Mouse (Mus musculus) thymus, postnatal 25 days (tissue): Measurements from ENCODE around the gene 4930426L09Rik.

Source experiments
- DNase-seq: peaks from one replicate; pipeline ENCODE4 v3.0.0; 2022

4930426L09Rik gene

DNA sequence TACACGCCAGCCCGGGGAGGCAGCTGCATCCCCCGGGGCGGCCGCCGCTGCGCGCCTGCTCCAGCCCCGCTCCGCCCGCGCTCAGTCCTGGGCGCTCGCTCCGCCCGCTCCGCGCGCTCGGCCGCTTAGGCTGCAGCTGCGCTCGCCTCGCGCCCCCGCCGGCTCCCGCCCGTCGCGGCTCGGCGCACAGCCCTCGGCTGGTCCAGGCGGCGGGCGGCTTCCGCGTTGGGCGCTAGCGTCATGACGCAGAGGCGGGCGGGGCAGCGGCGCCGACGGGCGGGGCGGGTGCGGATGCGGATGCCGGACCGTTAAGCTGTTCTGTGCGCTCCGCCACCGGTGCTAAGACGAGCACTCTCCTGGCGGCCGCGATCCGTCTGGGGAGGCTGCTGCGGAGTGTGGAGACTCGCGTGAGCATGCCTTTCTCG is at the start of gene 4930426L09Rik, which contains the start of gene Pip4k2a:
Gene 4930426L09Rik (plus strand): TSS at position 290 of the 425 bp plus-strand sequence.
Gene Pip4k2a (minus strand): TSS at position 73 of the 425 bp plus-strand sequence.
- peak; percentile 98 for DNase-seq

DNA sequence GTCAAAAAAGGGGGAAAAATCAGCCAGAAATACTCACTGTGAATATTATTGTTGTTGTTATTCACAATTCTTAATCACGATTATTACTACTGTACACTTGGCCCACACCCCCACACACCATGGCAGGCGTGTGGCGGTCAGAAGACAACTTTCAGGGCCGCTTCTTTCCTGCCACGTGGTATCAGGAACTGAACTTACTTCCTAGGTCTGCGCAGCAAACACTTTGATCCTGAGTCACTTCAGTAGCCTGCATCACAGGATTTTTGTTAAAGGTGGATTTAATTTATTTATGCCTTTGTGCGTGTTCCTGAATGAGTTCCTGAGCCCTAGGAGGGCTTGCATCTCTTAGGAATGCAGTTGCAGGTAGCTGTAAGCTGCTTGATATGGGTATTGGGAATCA is 49.4 kb upstream of the 4930426L09Rik start:
- no peak for DNase-seq

DNA sequence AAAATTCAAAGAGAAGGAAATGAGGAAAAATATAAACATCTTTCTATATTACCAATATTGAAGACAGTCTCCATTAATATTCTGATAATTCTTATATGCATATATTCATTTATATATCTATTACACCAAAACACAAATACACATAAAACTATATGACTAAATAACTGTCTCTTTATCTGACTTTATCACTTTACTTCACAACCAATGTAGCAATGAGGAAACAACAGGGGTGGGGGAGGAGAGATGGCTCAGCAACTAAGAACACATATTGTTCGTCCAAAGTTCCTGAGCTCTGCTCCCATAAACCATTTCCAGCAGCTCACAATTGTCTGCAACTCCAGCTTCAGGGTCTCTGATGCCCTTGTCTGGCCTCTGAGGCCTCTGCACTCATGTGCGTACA is 47.4 kb upstream of the 4930426L09Rik start:
- no peak for DNase-seq

DNA sequence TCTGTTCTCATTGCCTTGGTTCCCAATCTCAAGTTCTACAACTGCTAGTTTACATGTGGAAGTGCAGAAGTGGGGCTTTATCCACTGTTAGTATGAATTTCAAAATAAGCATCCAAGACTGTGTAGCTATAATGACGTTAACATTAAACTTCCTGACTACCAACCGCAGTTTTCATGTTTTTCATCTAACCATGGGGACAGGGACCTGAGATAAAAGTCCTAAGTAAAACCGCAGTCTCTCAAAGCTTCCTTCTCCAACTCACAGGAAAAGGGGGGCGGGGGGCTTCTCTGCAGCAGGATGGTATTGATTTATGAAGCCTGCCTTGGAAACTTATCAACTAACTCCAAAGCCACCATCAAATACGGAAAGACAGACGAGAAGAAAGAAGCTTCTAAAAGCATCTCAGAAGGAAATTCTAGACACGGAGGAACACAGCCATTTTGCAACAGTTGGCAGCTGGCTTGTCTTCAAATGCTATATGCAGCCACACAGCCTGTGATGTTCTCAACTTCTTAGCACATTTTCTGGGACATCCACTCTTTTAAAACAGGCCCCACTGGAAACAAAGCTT is 46.0 kb upstream of the 4930426L09Rik start:
- peak; percentile 57 for DNase-seq

DNA sequence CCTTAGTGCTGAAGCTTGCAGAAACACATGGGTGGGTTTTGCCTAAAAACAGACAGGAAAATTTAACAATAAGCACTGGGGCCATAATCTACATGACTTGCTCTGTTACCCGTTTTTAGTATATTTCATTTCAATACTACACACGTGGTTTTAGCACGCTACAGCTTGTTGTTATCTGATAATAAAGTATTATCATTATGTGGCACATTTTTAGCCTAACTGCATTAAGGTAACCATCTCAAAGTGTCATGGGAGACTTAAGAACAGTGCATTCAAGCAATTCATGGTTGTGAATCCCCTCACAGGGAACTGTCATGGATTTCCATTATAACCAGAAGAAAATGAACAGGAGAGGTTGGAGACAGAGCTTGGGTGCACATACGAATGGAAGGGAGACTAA is 43.7 kb upstream of the 4930426L09Rik start:
- DNase-seq = no peak

DNA sequence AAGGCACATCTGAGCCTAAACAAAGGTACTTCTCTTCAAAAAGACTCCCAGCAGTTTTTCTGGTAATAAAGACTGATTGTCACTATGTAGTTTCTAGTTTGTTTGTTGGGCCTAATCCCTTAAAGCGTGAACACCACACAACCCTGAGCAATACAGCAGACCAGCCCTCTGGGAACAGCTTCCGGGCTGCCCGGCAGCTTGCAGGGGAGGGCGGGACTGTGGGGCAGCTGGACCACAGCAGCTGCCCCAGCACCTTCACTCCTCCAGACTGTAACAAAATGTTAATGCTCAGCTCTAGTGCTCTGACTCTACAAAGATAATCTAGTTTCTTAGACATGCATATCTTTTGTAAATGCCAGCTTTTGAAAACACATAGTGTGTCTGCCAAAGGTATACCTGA is 43.1 kb upstream of the 4930426L09Rik start:
- DNase-seq = no peak

DNA sequence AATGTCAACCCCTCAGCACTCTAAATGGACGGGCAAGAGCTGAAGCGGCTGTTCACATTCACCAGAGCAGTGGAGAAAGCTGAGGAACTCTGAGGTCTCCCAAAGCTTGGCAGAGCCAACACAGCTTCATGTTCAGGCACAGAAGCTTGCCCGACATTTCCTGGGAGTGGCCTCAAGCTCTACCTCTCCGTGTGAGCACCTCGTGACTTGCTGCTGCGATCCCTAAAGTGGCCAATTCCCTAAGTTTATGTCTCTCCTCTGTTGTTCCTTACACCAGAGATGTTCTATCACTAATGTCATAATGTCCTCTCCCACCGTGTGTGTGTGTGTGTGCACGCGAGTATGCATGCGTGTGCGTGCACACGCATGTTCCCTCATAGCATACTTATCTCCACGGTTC is 42.5 kb upstream of the 4930426L09Rik start:
- DNase-seq = no peak

DNA sequence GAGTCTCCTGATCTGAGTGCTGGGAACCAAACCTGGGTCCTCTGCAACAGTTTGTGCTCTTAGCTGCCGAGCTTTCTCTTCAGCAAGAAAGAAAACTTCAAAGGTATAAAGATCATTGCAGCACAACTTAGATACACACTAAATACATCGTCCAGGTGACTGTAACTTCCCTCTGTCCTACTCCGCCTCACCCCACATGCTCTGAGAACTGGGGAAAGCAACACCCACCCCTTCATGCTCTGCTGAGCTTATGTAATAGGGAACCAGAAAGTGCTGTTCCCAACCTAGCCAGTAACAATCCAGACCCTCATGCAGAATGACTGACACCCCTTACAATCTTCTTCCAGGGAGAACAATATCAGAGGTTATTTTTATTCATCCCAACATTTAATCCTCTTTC is 41.7 kb upstream of the 4930426L09Rik start:
- DNase-seq = no peak

DNA sequence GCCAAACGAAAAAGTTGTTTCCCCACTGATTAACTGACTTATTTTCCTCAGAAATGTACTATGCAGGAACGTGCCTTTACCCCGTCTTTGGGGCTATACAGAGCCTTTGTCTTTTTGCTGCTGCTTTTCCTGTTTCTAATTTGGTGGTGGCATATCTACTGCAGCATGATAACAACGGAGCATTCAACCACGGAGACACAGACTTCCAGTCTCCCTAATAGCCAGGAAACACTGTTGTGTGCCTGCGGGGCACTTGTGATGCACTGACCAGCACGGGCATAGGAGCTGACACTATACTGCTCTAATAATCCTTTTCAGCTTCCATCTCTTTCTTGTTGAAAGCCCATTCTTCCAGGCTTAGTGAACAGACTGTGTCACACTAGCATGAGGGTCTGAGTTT is 41.2 kb upstream of the 4930426L09Rik start:
- no peak for DNase-seq

DNA sequence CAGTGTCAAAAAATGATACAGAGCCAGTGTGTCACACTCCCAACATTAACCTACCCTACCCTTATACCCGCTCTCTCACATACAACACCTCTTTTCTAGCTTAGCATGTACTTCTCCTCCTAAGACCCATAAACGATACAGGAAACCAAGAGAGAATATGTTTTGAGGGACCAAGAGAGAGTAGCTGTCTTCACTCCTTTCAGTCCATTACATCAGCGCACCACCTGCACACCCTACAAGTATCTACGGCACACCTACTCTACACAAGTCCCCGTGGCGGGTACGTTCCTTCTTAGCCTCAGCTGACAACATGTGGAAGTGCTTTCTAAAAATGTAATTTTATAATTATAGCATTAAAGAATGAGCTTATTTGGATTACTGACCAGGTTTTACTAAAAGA is 40.7 kb upstream of the 4930426L09Rik start:
- DNase-seq = peak; percentile 58

DNA sequence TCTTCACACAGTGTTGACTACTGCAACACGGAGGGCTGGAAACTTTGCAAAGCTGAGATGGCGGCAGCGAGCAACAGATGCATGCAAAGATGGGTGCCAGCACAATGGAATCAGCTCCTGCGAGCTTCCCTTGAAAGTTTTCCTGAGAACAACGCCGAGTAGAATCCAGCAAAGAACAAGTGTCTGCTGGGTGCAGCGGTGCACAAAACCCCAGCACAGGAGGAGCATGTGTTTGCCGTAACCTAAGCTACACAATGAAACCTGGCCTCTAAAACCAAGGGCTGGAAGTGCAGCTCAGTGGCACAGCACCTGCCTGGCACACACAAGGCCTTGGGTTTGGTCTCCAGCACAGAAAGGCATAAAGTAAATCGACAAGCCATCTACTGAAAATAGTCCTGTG is 40.1 kb upstream of the 4930426L09Rik start:
- DNase-seq = no peak

DNA sequence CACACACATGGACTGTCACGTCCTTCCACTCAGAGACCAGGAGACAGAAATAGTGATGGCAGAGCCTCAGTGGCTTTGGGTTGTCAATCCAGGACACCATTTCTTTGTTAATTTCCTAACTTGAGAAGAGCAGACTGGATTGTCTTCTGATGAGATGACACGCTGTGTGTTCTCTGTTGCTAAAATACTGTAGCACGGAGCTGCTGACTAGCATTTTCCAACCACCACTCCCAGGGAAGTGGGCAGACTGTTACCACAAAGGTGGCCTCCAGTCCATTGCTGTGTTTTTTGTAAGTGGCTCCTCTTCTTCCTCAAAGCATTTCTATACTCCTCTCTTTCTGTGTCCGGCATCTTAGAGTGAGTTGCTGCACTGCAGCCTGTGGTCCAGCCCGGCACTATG is 39.6 kb upstream of the 4930426L09Rik start:
- no peak for DNase-seq

DNA sequence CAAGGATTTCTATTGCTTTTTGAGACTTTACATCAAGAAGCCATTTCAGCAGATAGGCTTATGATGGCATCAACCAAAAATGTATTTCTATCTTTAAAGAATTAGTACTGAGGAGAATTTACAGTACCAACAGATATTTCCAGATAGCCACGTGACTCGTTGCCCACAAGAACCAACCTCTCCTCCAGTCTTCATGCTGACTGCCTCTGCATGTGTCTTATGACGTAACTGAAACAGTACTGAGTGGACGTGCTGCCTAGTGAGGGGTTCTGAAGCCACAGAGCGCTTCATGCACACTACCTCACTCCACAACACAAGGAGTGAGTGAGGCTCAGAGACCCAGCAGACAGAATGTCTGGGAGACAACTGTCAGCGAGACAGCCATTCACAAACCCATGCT is 39.1 kb upstream of the 4930426L09Rik start:
- no peak for DNase-seq

DNA sequence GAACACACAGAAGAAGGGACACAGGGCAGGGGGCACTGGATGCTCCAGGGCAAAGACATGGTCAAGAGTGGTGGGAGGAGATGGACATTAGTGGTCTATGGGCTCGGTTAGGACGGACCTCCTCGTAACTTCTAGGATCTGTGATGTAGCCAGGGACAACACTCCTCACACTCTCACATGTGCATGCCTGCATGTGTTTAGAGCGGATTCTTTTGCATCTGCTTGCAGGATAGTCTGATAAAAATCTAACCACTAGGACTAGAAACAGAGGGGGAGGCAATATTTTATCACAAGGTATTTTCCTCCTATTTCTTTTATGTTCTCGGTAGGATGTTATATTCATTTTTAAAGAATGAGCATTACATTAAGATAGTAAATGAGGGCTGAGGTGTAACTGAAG is 38.6 kb upstream of the 4930426L09Rik start:
- no peak for DNase-seq

DNA sequence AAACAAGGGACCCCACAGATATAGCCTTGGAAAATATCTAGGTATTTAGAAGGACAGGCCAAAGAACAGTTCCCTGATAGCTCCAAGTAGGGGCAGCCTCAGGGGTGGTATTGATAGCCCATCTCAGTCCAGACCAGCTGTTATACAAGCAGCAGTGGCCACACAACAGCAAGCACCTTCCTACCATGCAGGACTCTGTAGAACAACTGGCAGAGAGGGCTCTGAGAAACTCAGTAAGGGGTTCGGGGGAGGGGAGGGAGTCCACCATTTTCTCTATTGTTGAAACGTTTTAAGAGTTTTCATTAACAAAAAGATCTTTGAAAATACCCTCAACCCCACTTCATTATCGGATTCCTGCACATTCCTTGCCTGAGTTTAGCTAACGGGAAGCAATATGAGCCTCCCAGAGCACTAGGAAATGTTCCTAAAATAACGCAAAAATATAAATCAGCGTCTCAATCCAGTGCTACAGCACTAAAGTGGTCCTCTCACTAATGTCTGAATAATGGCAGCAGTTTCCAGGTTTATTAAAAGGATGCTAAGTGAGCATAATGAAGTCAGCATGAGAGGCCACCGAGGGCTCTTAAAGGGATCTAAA is 37.7 kb upstream of the 4930426L09Rik start:
- no peak for DNase-seq

DNA sequence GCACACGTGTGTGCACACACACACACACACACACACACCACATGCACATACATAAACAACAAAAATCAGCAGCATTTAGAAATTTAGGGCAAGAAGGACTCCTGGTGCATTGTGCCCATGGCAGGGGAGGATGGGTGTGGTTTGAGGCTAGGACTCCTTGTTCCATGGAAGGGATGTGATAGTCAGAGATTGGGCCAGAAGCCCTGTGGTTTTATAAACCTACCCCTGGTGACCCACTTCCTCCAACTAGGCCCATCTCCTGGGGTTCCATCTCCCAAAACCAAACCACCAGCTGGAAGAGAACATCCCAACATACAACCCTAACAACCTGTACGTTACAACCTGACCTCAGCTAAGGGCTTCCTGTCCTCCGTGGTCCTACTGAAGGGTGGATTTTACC is 35.6 kb upstream of the 4930426L09Rik start:
- DNase-seq = no peak

DNA sequence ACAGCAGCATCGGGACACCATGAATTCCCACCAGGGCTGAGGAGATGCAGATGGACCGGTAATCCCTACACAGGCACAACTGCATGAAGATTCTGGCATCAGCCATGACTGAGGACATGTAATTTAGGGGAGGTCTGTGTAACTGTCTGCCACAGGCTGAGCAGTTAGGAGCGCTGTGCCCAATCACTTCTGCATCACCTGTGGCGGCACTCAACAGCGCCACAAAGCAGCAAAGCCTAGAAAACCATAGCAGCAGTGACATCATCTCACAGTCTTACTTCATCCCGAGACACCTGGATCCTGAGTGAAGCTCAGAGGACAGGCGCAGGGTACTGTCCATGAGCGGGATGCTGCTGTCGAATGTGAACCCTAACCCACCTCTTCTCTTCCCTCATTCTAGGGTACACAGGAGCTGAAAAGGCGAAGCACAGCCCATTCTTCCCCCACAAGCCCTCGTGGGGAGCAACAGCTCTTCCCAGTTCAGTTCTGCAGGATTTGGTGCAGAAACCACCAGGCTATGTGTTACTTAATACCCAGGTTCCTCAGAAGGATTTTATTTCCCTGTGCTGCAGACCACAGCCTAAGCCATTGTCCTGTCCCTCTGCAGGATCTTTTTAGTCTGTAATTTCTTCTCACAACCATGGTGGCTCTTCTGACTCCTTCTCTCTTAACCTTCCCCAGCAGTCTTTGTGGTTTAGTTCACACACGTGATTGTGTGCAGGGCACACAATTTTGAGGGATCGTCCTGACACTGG is 34.7 kb upstream of the 4930426L09Rik start:
- DNase-seq = no peak

DNA sequence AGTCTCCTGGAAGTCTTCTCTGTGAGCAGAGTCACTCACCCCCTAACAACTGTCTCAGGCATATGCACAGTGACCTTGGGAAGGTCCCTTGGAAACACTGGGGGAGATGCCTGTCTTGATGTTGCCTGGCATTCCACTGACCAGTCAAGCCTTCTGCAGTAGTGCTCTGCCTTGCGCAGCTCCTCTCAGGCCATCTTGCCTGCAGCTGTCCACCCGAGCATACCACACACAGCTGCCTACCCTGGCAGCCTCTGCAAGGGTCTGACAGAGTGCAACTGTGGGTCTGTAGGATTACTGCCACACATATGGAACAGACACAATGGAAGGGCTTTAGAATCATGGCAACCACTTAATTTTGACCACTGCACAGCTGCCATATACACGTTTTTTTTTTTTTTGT is 33.0 kb upstream of the 4930426L09Rik start:
- no peak for DNase-seq

DNA sequence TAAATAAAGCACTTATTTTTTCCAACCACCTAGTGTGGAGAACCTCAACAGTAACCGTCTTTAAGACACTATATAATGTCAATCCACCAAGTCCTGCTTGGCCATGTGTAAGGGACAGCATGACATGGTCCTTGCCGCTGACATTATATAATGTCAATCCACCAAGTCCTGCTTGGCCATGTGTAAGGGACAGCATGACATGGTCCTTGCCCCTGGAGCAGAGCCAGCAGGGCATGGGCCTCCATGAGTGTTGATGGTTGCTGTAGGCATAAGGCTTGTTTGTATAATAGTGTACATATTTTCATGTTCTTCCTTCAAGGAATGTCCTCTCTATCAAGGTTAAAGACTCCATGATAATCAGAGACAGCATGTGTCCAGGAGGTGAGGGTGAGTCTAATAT is 32.2 kb upstream of the 4930426L09Rik start:
- DNase-seq = no peak

DNA sequence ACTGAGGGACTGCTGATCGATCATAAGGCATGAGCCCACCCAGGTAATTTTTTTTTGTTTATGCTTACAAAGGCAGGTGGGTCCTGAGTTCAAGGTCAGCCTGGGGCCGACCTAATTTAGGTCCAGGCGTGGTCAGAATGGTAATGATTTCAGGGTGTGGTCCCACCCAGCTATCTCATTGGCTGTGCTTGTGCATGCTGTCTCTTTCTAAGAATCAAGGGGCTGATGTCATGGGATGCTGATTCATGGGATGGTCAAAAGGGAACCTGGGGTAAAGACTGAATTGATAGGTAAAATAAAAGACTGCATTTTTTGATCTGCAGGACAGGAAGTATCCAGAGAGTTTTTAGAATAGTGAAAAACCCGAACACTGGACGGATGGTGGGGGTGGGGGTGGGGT is 31.6 kb upstream of the 4930426L09Rik start:
- no peak for DNase-seq

DNA sequence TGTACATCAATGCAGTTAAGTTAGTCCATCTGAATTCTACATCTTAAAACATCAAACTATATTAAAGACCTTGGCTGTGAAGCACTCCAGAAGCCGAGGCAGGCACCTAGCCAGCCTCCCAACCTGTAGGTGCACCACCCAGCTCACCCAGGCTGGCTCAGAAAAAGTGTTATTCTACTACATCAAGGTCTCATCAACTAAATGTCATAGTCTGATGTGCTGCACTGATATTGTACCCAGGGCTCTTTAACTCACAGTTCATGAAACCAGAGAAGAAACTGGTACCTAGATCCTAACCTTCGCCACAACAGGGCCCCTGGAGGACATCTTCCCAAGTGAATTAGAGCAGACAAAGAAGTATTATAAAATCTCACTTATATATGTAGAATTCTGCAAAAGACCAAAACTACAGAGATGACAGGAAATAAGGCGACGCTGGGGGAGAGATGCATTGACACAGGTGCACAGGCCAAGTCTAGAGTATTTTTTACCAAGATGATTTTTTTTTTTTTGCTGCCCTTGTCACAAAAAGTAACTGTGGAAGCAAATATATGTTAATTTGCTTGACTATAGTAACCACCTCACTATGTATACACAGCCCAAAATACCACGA is 30.6 kb upstream of the 4930426L09Rik start:
- DNase-seq = peak; percentile 68

DNA sequence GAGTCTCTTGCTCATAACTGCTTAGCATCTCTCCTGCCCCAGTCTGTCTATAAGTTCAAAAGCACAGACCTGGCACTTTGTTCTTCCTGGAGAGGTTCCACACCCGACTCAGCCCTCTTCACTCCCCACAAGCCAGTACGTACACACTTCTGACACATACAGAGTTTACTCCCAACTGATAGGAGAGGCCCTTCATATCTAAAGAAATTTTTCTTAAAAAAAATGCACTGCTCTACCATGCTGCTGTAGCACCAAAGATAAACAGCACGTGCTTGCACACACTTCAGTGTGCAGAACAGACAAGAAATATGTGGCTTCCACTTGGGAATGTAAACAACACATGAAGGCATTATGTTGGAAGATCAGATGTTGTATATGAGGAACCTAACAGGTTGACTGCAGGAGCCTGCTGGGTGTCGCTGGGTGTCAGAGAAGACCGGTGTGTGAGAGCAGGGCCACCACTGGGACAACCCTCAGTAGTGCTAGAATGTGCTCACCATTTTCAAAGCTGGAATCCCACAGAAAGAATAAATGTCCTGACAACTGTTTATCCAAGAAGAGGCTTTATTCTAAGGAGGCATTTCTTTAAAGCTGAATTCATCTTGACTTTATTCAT is 29.0 kb upstream of the 4930426L09Rik start:
- DNase-seq = no peak

DNA sequence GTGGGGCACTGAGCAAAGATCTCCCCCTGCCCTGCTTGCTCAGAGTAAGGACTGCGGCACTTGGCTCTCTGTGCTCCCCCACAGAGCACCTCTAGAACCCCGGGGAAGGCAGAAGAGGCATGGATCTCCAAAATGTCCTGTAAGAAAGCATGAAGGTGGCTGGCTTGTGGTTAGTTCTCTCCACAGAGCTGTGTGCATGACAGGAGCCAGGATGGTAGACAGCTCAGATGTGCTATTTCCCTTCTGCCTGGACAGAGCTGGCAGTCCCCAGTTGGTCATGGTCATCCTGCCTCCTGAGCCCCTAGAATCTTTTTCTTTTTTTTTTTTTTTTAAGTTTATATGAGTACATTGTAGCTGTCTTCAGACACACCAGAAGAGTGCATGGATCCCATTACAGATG is 27.7 kb upstream of the 4930426L09Rik start:
- DNase-seq = no peak
